Mouse (Mus musculus): ENCODE measurements around the gene Azin2. TPM values are rescaled to one million over a fixed set of nuclear protein-coding genes. Genes with fewer than 3 reads are reported as not detected.

The Azin2 gene
- polyA plus RNA-seq, 1 experiment from 2014 or later: 20.1 TPM

- DNase-seq (ENCODE audit: low spot score) (no peak), ATAC-seq (ENCODE audit: low FRiP score) (no peak)
- no peaks in the 10 kb centered on the region for H3K9me3 ChIP-seq (ENCODE audit: control insufficient read depth, low read length)
- H3K27ac ChIP-seq: no peak overlapping the region
- no peaks in the 10 kb centered on the region for H3K27me3 ChIP-seq (ENCODE audit: control insufficient read depth, insufficient read depth, low read length)
- no peak overlapping the region for H3K9ac ChIP-seq
- H3K36me3 ChIP-seq (replicated peaks; ENCODE audit: control insufficient read depth, insufficient read depth): no peaks in the 10 kb centered on the region
- no peaks in the 10 kb centered on the region for H3K4me1 ChIP-seq (replicated peaks; ENCODE audit: control insufficient read depth, insufficient read depth, low read length)
- no peak overlapping the region for H3K4me3 ChIP-seq (replicated peaks; ENCODE audit: low read length)
- 93% methylated on average over 2 of the region's 2 CpGs for WGBS
- no peak overlapping the region for H3K4me2 ChIP-seq (replicated peaks)
Measured at GRCm38 (mm10) chr4:128983151-128983550, 20.9 kb upstream of the Azin2 start.

GRCm38 (mm10) chr4:128981833-128982180 lies 19.6 kb upstream of the Azin2 start:
- no peaks in the 10 kb centered on the region for H3K27me3 ChIP-seq (ENCODE audit: control insufficient read depth, insufficient read depth, low read length)
- no peaks in the 10 kb centered on the region for H3K4me1 ChIP-seq (replicated peaks; ENCODE audit: control insufficient read depth, insufficient read depth, low read length)
- no peaks in the 10 kb centered on the region for H3K9me3 ChIP-seq (ENCODE audit: control insufficient read depth, low read length)
- H3K36me3 ChIP-seq (replicated peaks; ENCODE audit: control insufficient read depth, insufficient read depth): no peaks in the 10 kb centered on the region
- DNase-seq (ENCODE audit: low spot score) (no peak), ATAC-seq (ENCODE audit: low FRiP score) (no peak)
- WGBS: 80% methylated on average over 11 of the region's 11 CpGs
- H3K9ac ChIP-seq: no peak overlapping the region
- no peak overlapping the region for H3K27ac ChIP-seq
- no peak overlapping the region for H3K4me3 ChIP-seq (replicated peaks; ENCODE audit: low read length)
- H3K4me2 ChIP-seq (replicated peaks): no peak overlapping the region

GRCm38 (mm10) chr4:128980890-128981832 lies 18.9 kb upstream of the Azin2 start:
- Histone ChIP-seq H3K27me3 (ENCODE audit: control insufficient read depth, insufficient read depth, low read length) (no peaks in the 10 kb centered on the region), H3K4me3 (replicated peaks; ENCODE audit: low read length) (no peak overlapping the region), H3K4me2 (replicated peaks) (no peak overlapping the region), H3K36me3 (replicated peaks; ENCODE audit: control insufficient read depth, insufficient read depth) (no peaks in the 10 kb centered on the region), H3K27ac (no peak overlapping the region), H3K4me1 (replicated peaks; ENCODE audit: control insufficient read depth, insufficient read depth, low read length) (no peaks in the 10 kb centered on the region), H3K9ac (no peak overlapping the region), H3K9me3 (ENCODE audit: control insufficient read depth, low read length) (no peaks in the 10 kb centered on the region)
- DNase-seq (ENCODE audit: low spot score) (no peak), ATAC-seq (ENCODE audit: low FRiP score) (no peak)
- WGBS: 89% methylated on average over 12 of the region's 12 CpGs

- no peaks in the 10 kb centered on the region for H3K4me1 ChIP-seq (replicated peaks; ENCODE audit: control insufficient read depth, insufficient read depth, low read length)
- WGBS: 32% methylated on average over 1 of the region's 1 CpGs
- no peak for ATAC-seq (ENCODE audit: low FRiP score)
Measured at GRCm38 (mm10) chr4:128978634-128979033, 16.4 kb upstream of the Azin2 start.

GRCm38 (mm10) chr4:128977217-128977616 lies 15.0 kb upstream of the Azin2 start:
- WGBS: 80% methylated on average over 3 of the region's 3 CpGs
- no peak for ATAC-seq (ENCODE audit: low FRiP score)
- H3K27me3 ChIP-seq (ENCODE audit: control insufficient read depth, insufficient read depth, low read length): no peaks in the 10 kb centered on the region
- no peaks in the 10 kb centered on the region for H3K9me3 ChIP-seq (ENCODE audit: control insufficient read depth, low read length)
- H3K4me1 ChIP-seq (replicated peaks; ENCODE audit: control insufficient read depth, insufficient read depth, low read length): no peaks in the 10 kb centered on the region
- no peak for DNase-seq (ENCODE audit: low spot score)
- no peak overlapping the region for H3K9ac ChIP-seq
- H3K36me3 ChIP-seq (replicated peaks; ENCODE audit: control insufficient read depth, insufficient read depth): no peaks in the 10 kb centered on the region
- H3K4me2 ChIP-seq (replicated peaks): no peak overlapping the region
- H3K4me3 ChIP-seq (replicated peaks; ENCODE audit: low read length): no peak overlapping the region
- no peak overlapping the region for H3K27ac ChIP-seq

More at GRCm38 (mm10) chr4:128978634-128979033, 16.4 kb upstream of the Azin2 start:
- no peak for DNase-seq (ENCODE audit: low spot score)
- Histone ChIP-seq H3K27ac (no peak overlapping the region), H3K4me2 (replicated peaks) (no peak overlapping the region), H3K9ac (no peak overlapping the region), H3K36me3 (replicated peaks; ENCODE audit: control insufficient read depth, insufficient read depth) (no peaks in the 10 kb centered on the region), H3K9me3 (ENCODE audit: control insufficient read depth, low read length) (no peaks in the 10 kb centered on the region), H3K27me3 (ENCODE audit: control insufficient read depth, insufficient read depth, low read length) (no peaks in the 10 kb centered on the region), H3K4me3 (replicated peaks; ENCODE audit: low read length) (no peak overlapping the region)

GRCm38 (mm10) chr4:128976577-128976976 lies 14.3 kb upstream of the Azin2 start:
- Histone ChIP-seq H3K36me3 (replicated peaks; ENCODE audit: control insufficient read depth, insufficient read depth) (no peaks in the 10 kb centered on the region), H3K4me1 (replicated peaks; ENCODE audit: control insufficient read depth, insufficient read depth, low read length) (no peaks in the 10 kb centered on the region), H3K4me3 (replicated peaks; ENCODE audit: low read length) (no peak overlapping the region), H3K4me2 (replicated peaks) (no peak overlapping the region), H3K9me3 (ENCODE audit: control insufficient read depth, low read length) (no peaks in the 10 kb centered on the region), H3K27me3 (ENCODE audit: control insufficient read depth, insufficient read depth, low read length) (no peaks in the 10 kb centered on the region), H3K27ac (no peak overlapping the region), H3K9ac (no peak overlapping the region)
- DNase-seq (ENCODE audit: low spot score) (no peak), ATAC-seq (ENCODE audit: low FRiP score) (no peak)
- WGBS: 88% methylated on average over 4 of the region's 4 CpGs

GRCm38 (mm10) chr4:128974677-128975076 lies 12.4 kb upstream of the Azin2 start:
- 91% methylated on average over 8 of the region's 8 CpGs for WGBS
- no peak overlapping the region for H3K4me2 ChIP-seq (replicated peaks)
- DNase-seq (ENCODE audit: low spot score) (no peak), ATAC-seq (ENCODE audit: low FRiP score) (no peak)
- no peak overlapping the region for H3K27ac ChIP-seq
- no peaks in the 10 kb centered on the region for H3K27me3 ChIP-seq (ENCODE audit: control insufficient read depth, insufficient read depth, low read length)
- no peak overlapping the region for H3K9ac ChIP-seq
- H3K9me3 ChIP-seq (ENCODE audit: control insufficient read depth, low read length): no peaks in the 10 kb centered on the region
- no peaks in the 10 kb centered on the region for H3K36me3 ChIP-seq (replicated peaks; ENCODE audit: control insufficient read depth, insufficient read depth)
- no peak overlapping the region for H3K4me3 ChIP-seq (replicated peaks; ENCODE audit: low read length)
- H3K4me1 ChIP-seq (replicated peaks; ENCODE audit: control insufficient read depth, insufficient read depth, low read length): no peaks in the 10 kb centered on the region

GRCm38 (mm10) chr4:128971065-128971694 lies 8.9 kb upstream of the Azin2 start:
- Histone ChIP-seq H3K27ac (no peak overlapping the region), H3K9me3 (ENCODE audit: control insufficient read depth, low read length) (no peaks in the 10 kb centered on the region), H3K4me2 (replicated peaks) (no peak overlapping the region), H3K4me3 (replicated peaks; ENCODE audit: low read length) (no peak overlapping the region), H3K27me3 (ENCODE audit: control insufficient read depth, insufficient read depth, low read length) (no peaks in the 10 kb centered on the region), H3K36me3 (replicated peaks; ENCODE audit: control insufficient read depth, insufficient read depth) (no peaks in the 10 kb centered on the region), H3K4me1 (replicated peaks; ENCODE audit: control insufficient read depth, insufficient read depth, low read length) (peaks cover 15% of the 10 kb centered on the region; the same call in 1 of the 2 replicates), H3K9ac (no peak overlapping the region)
- 46% methylated on average over 14 of the region's 14 CpGs for WGBS
- DNase-seq (ENCODE audit: low spot score) (peak; percentile 87), ATAC-seq (ENCODE audit: low FRiP score) (no peak)

- WGBS: 80% methylated on average over 7 of the region's 8 CpGs
- H3K4me2 ChIP-seq (replicated peaks): no peak overlapping the region
- no peak for ATAC-seq (ENCODE audit: low FRiP score)
- H3K27ac ChIP-seq: no peak overlapping the region
- no peaks in the 10 kb centered on the region for H3K9me3 ChIP-seq (ENCODE audit: control insufficient read depth, low read length)
- no peaks in the 10 kb centered on the region for H3K27me3 ChIP-seq (ENCODE audit: control insufficient read depth, insufficient read depth, low read length)
- no peak overlapping the region for H3K9ac ChIP-seq
- H3K4me1 ChIP-seq (replicated peaks; ENCODE audit: control insufficient read depth, insufficient read depth, low read length): peaks cover 15% of the 10 kb centered on the region; the same call in 1 of the 2 replicates
- H3K36me3 ChIP-seq (replicated peaks; ENCODE audit: control insufficient read depth, insufficient read depth): no peaks in the 10 kb centered on the region
- H3K4me3 ChIP-seq (replicated peaks; ENCODE audit: low read length): no peak overlapping the region
- DNase-seq (ENCODE audit: low spot score): no peak
Measured at GRCm38 (mm10) chr4:128970417-128970807, 8.2 kb upstream of the Azin2 start.
